Mouse (Mus musculus) CD4-positive, CD25-positive, alpha-beta regulatory T cell, adult 2 months (primary cell): Measurements from ENCODE around the gene Opcml.

ENCODE experiments used
- DNase-seq: peaks from one replicate; pipeline ENCODE4 v3.0.0-alpha.2; 2012; ENCODE audit warnings: low read depth, low spot score

The Opcml gene

DNA sequence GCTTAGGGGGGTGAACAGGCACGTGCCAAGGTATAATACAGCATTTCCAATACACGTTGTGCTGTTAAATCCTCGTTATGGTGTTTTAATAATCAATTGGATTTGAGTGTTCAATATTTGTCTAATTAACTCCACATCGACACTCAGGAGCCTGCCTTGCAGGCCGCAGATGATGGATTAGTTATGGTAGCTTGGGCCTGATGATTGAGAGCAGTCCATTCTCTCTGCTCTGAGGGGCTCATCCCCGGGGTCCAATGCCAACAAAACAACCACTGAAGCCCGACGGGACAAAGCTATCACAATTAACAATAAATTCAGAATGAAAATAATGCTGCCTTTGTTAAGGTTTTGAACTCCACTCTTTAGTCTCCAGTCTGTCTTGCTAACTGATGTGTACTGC is 641.6 kb downstream of the Opcml start:
- DNase-seq = no peak

GRCm38 (mm10) chr9:28438752-28439151 is 648.2 kb downstream of the Opcml start:
- no peak for DNase-seq

GRCm38 (mm10) chr9:28439433-28440191 is 649.0 kb downstream of the Opcml start:
- no peak for DNase-seq

GRCm38 (mm10) chr9:28440192-28440795 is 649.7 kb downstream of the Opcml start:
- no peak for DNase-seq

DNA sequence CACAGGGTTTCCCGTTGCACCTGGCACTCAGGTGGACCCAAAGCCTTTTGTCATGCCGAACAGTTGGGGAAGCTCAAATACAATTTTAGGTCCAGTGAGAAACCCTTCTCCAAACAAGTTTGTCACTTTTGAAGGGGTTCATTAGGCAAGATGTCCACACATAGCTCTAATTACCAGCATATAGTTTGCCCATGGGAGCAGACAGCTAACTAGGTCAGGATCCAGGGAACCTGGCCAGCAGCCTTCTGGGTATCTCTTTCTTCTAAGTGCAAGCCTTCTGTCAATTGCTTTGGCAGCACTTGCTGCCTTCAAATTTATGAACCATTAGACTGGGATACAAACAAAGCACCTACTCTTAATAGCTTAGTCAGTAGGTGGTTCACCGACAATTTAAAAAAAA is 653.9 kb downstream of the Opcml start:
- DNase-seq = no peak

GRCm38 (mm10) chr9:28444972-28445371 is 654.4 kb downstream of the Opcml start:
- no peak for DNase-seq

DNA sequence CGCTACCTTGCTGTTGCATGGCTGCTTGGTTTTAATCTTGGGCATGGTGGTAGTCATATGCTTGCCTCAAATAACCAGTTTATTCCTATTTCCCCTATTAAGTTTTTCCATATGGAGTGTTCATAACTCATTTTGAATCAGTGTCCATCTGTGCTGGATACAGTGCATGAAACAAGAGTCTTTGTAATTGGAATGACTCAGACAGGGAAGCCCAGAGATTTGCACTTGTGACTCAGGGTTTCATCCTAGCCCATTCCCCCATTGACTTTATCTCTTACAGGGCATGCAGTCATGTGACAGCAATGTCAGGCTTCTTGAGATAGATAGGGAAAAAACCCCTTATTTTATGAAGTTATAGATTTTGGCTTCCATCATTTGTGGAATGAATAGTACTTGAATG is 655.3 kb downstream of the Opcml start:
- DNase-seq = no peak

GRCm38 (mm10) chr9:28446278-28447064 is 655.9 kb downstream of the Opcml start:
- no peak for DNase-seq

- DNase-seq = no peak
Measured at GRCm38 (mm10) chr9:28452509-28452908, 661.9 kb downstream of the Opcml start.

GRCm38 (mm10) chr9:28453062-28453461 is 662.5 kb downstream of the Opcml start:
- no peak for DNase-seq

DNA sequence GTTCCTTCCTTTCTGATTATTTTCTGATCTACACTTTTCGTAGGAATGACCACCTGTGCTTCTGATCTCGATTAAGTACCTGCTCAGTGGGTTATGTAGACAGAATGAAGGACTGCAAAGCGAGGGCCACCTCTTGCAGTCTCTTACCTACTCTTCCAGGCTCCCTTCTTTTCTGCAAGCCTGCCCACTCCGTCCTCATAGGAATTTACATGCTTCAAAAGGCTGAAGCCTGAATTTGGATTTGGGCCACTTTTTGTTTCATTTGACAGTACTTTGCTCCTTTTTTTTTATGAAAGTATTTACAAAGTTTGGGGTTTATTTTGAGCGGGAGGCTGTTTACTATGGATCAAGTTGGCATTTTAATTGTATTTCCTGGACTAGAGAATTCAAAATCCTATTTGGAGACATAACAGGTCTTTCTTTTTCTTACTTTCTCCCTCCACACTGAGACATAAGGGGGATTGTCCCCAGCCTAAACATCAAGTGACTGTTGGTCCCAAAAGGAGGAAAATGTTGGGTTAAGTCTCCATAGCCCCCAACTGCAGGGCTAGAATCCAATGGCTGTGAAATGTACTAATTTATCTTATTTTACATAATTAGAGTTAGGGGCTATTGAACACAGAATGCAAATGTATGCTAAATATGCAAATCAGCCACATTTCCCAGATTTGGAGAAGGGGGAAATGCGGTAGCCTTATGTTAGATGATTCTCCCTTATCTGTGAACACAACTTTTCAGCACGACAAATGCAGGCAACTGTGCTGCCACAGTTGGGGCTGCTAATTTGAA is 667.6 kb downstream of the Opcml start:
- DNase-seq = no peak

- DNase-seq = no peak
Measured at GRCm38 (mm10) chr9:28463622-28464021, 673.0 kb downstream of the Opcml start.

DNA sequence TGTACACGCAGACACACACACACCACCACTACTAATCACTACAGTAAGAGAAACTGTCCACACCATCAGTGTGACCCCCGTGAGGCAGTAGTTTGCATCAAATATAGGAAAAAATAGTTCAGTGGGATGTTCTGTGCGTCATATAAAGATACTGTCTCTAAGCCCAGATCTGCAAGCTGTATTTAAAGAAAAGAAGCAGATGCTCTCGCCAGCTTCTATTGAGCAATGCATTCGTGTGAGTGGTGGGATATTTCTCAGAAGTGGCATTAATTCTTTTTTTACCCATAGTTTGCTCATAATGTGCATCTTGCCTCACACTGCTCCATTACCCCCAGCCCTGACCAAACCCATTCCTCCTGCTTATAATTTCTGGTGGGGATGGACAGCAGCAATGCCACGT is 678.8 kb downstream of the Opcml start:
- DNase-seq = no peak

GRCm38 (mm10) chr9:28471501-28471900 is 680.9 kb downstream of the Opcml start:
- no peak for DNase-seq

GRCm38 (mm10) chr9:28474586-28474985 is 684.0 kb downstream of the Opcml start:
- no peak for DNase-seq

- no peak for DNase-seq
Measured at GRCm38 (mm10) chr9:28481261-28481660, 690.7 kb downstream of the Opcml start.

DNA sequence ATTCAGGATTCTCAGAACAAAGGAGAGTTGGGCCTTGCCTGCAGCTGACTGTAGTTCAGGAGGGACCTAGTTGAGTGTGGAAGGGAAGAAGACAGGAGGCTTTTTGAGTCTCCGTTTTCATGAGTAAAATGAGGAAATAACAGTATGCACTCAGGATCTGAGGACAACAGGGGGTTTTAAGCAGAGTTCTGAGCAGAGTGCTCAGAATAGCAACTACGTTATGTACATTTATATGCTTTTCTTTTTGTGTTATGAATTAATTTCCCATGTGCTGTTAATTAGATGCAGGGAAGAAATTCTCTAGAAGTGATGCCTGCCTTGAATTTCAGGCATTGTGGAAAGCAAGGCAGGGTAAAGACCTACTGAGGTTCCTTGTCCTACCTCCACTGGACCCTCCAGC is 697.9 kb downstream of the Opcml start:
- no peak for DNase-seq

DNA sequence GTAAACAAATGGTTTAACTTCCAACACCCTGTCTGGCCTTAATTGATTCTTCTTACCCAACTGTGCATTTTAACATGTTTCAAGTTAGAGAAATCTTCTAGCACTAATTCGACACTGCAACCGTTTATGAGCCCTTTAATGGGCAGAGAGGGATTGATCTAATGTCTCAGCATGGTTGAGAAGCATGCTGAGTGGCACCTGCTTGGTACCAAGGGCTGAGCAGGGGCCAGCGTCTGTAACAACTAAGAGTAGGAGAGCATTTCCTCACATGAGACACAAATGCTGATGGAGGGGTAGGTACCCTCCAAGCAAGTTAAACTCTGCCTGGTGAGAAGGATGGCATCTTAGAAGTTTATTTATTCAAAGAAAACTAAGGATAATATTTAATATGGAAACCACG is 699.3 kb downstream of the Opcml start:
- no peak for DNase-seq

GRCm38 (mm10) chr9:28490410-28490809 is 699.8 kb downstream of the Opcml start:
- no peak for DNase-seq

DNA sequence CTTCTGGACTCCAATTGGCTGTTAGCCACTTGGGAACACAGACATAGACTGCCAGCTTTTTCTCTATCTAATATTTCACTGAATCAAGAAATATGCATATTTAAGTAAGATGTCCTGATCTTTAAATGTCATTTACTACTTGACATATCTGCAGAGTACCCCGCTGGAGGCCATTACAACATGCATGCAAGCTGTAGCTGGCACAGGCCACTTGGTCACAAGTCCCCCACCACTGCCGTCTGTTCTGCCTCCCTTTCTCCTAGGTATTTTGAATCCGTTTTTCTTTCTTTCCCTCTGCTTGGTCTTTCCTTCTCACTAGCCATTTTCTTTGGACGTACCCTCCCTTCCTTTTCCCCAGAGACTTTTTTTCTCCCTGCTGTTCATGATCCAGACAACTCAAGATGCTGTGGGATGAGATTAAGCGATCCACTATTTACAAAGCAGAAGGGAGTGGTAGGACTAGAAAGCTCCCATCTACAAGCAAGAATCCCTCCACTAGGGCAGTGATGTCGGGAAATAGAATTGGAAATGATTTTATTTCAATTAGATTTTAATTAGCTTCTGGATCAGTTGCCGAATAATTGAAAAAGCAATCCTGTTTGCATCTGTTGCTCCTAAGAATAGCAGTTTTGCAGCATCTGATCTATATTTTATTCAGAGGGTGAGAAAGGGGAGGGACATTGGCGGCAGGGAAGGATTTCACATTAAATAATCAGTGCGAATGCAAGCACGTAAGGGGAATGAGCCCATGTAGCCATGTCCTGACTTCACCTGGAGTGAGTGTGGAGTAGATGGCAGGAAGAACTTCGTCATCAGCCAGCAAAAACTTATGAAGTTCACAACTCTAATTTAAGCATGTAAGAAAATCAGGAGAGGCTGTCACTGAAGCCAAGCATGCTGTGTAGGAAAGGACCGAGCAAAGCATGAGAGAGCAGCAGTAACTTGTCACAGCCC is 709.5 kb downstream of the Opcml start:
- no peak for DNase-seq

DNA sequence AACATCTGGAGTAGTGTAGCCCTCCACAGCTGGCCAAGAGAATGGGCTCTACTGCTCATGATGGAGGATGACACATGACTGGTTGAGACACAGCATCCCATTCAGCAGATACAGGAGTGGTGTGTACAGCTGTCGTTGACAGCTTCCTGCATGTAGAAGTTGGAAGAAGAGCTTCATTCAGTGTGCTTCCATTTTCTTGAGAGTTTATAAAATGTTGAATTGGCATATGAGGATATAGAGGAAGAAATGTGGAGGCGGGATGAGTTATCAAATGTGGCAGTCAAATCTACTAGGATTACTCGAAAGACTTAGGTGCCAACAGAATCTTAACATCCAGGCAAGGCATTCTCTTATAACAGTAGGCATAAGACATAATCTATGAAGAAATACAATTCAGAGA is 723.3 kb downstream of the Opcml start:
- no peak for DNase-seq
